Mouse (Mus musculus) G1E-ER4 (cell line): ENCODE data around the gene Bag3. TPM values are rescaled to one million over a fixed set of nuclear protein-coding genes. Genes with fewer than 3 reads are reported as not detected.

Experiments
- GATA1 ChIP-seq: IDR thresholded peaks from one replicate; pipeline ENCODE4 v1.8.0; 2012; ENCODE audit warnings: low read length, inconsistent platforms
- polyA plus RNA-seq: library from polyadenylated mRNA; stranded (reverse); fragments of >175 nt; gene quantifications from 2 replicates; pipeline ENCODE4 v1.2.3, GENCODE M21; 2012

Gene Bag3
- polyA plus RNA-seq, 1 experiment = 132 TPM

DNA sequence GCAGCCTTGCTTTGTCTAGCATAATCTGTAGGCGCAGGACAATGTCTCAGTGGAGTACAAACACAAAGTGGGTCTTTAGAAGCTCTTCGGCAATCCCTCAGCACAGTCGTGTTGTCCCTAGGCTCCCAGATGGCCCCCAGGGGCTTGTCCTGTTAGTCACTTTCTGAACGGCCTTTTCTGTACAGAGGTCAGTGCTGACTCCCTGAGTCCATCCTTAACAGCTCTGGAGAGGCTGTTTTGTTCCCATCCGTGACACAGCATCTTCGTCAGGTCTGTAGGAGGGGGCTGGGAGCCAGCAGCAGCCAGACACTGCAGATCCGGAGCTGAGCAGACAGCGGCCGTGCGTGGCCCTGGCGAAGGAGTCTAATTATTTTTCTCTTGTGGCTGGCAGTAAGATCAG is 7.6 kb downstream of the Bag3 start:
- TF ChIP-seq GATA1 = no peak

DNA sequence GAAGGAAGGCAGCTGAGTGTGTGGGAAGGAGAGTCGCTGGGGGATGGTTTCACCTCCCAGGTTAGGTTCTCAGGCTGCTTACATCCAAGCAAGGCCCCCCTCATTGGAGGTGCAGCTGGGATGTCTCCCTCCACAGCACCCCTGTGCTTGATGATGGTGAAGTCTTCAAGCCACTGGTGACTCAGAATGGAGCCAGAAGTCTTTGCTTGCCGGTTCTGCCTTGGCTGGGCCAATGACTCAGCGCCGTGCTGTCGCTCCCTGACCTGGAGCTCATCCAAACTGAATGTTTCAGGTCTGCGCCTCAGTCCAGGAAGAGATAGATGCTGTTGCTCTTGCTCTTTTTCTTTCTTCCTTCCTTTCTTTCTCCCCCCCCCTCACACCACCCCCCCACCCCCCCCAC is 8.5 kb downstream of the Bag3 start:
- no peak for TF ChIP-seq GATA1

DNA sequence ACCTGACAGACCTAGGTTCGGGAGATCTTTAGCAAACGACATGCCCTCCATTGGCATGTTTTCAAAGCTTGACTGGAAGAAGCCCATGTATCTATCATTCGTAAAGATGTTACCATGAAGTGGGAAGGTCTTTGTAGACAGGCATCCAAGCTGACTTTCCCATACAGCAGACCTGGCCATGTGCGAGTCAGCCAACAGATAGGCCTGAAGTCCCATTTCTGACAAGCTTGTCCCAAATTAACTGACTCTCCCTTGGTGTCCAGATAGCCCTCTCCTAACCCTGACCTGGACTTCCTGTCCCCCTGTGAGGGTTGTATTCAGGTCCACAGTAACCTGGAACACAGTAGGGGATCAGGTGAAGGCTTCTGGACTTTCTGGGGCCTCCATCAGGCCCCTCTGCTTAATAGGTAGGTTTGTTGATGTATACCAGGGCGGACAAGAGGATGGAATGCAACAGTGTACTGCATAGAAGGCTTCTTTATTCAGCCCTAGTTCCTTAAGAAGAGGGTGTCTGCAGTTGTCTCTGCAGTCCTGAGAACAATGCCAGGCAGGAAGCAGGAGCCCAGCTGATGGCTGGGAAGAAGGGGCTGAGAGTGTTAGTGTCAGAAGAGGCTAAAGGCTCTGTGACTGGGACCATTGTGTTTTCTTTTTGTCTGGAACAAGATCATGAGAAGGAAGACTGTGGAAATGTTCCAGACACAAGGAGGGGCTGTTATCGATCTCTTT is 9.2 kb downstream of the Bag3 start:
- TF ChIP-seq GATA1 = no peak

DNA sequence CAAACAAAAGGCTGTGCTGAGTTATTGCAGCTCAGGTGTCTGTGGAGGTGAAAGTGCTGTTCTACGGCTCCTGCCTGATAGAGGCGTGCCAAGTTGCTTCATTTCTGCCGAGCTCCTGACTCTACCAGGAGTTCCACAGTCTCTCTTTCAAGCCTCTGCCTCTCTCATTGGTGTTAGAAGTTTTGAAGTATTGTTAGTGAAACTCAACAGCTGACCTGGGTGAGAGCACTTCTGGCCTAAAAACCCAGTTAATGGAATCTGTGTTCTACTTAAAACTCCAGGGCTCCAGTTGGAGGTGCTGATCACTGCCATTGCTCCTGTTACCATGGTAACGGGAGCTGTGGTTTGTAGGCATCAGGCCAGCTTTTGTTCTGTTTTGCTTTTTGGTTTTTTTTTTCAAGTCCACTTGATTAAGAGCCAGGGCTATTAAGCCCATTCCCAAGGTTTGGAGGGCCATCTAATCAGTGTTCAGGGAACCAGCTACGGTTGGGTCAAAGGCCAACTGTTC is 11.6 kb downstream of the Bag3 start:
- TF ChIP-seq GATA1 = no peak

DNA sequence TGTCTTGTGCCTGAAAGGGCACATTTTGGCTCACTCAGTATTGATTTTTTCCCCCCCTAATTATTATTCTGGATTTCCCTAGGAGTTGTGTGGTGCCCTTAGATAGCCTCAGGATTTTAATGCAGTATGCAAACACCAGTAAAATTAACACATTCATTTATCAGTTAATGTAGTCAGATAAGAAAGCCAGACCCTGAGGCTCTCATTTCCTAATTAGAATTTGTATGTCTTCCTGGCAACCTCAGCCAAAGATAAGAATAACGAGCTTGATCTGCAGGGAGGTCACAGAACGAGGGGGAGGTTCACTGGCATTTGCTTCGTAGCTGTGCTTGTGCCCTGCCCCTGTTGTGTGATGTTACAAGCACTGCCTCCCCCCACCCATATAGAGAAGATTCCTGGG is 12.7 kb downstream of the Bag3 start:
- peak; percentile 24 for TF ChIP-seq GATA1

DNA sequence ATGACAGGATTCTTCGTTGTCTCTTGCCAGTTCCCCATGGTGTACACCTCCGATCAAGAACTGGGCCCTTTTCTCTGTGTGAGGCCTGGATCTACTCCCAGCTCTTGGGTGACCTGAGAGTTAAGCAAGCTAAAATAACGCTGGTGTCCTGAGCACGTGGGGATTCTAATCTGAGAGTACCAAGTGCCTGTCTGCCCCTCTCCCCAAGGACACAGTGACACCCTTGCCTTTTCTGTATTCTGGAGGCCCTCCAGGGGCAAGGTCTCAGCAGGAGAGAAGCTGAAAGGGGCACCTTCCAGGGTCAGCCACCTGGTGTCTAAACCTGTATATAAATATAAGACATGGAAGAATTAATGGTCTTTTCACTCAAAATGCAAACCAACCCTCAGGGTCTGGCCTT is 14.3 kb downstream of the Bag3 start:
- TF ChIP-seq GATA1 = no peak

DNA sequence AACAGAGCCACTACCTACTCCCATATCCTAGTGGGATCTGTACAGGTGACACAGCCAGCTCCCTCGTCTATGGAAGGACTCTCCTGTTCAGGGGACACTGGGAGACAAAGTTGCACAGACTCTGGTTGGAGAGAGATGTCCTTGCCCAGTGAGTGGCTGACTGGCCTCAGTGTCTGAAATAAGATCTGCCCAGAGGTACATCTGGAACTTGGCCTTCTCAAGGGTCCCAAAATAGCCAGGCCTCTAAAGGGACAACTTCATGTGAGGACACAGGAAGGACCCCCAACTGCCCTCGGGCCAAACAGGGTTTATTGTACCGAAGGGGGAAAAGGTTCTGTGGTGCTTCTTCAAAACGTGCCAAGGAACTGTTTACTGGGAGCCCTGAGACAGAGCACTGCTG is 14.8 kb downstream of the Bag3 start:
- TF ChIP-seq GATA1 = no peak

DNA sequence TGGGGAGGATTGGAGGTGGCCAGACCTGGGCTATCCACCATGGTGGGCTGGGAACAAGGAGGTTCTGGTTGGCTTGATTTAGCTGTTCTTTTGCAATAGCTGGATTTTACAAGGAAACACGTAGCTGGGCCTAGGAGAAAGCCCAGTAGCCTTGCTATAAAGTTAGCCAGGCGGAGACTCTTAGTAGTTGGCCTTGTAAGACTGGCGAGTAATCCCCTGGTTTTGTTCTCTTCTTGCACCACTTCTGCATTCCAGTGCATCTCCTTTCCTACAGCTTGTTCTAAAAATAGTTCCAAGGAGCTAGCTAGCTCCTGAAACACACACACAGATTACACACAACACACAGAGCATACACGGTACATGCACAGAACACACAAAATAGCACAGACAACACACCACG is 15.4 kb downstream of the Bag3 start:
- no peak for TF ChIP-seq GATA1

DNA sequence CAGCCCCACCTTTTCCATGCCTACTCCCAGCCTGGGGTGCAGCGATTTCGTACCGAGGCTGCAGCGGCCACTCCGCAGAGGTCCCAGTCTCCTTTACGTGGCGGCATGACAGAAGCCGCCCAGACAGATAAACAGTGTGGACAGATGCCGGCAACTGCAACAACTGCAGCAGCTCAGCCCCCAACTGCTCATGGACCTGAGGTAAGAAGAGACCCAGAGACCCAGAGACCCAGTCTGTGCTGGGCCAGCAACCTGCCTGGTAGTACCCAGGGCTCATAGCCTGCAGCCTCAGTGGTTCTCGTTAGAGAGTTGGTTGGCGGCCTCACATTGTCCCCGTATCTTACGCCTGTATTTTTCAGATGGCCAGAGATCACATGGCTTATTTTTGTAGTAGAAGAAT is 16.7 kb downstream of the Bag3 start:
- TF ChIP-seq GATA1 = no peak

DNA sequence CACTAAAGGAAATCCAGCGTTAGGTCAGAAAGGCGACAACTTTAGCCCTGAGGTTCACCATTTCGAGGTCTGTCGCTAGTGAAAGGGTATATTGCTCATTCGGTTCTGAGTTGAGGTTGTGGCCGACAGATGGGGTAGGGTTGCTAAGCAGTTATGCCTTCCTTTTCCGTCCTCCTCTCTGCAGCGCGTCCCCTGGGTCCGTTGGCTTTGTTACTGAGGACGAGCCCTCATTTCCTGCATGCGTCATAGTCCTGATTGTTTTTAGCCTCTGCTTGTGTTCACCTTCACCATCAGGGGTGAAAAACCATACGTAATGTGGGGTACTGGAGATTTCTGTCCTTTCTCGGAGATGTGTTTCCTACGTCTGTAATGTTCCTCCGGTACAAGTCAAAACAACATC is 17.3 kb downstream of the Bag3 start:
- no peak for TF ChIP-seq GATA1

DNA sequence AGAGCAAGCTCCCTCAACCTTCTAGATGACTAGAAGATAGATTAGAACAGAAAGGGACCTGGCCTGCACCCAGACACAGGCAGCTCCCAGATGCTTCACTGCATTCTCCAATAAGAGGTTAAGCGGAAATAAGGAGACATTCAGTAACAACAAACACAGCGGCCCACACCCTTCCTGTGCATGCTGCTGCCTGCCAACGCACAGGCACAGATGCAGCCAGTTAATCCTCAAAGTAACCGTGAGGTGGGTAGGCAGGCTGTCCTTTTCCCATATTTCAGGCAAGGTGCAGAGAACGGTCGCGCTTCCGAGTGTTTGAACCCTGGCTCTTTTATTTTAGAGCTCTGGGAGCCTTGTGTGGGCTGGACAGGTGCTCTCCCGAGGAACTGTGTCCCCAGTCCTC is 17.8 kb downstream of the Bag3 start:
- no peak for TF ChIP-seq GATA1

DNA sequence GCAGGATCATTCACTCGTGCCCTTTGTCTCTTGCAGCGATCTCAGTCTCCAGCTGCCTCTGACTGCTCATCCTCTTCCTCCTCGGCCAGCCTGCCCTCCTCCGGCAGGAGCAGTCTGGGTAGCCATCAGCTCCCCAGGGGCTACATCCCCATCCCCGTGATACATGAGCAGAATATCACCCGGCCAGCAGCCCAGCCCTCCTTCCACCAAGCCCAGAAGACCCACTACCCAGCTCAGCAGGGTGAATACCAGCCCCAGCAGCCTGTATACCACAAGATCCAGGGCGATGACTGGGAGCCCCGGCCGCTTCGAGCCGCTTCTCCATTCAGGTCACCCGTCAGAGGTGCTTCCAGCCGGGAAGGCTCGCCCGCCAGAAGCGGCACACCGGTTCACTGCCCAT is 18.4 kb downstream of the Bag3 start:
- TF ChIP-seq GATA1 = no peak

DNA sequence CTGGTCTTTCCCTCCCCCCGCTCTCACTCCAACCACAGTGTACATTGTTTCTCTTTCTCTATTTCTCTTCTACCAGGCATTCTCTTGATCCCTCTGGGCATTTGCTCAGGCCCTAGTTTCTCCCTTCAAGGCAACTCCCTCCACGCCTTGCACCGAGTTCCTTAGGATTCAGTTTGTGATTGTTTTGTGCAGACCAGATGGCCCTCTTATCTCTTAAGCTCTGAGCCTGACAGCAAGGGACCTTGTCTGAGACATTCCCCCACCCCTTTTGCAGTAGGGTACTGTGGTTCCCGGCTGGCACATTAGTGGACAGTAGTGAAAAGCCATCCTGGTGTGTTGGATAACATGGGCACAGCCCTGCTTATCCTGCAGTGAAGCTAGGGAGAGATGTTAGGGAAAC is 19.1 kb downstream of the Bag3 start:
- no peak for TF ChIP-seq GATA1

DNA sequence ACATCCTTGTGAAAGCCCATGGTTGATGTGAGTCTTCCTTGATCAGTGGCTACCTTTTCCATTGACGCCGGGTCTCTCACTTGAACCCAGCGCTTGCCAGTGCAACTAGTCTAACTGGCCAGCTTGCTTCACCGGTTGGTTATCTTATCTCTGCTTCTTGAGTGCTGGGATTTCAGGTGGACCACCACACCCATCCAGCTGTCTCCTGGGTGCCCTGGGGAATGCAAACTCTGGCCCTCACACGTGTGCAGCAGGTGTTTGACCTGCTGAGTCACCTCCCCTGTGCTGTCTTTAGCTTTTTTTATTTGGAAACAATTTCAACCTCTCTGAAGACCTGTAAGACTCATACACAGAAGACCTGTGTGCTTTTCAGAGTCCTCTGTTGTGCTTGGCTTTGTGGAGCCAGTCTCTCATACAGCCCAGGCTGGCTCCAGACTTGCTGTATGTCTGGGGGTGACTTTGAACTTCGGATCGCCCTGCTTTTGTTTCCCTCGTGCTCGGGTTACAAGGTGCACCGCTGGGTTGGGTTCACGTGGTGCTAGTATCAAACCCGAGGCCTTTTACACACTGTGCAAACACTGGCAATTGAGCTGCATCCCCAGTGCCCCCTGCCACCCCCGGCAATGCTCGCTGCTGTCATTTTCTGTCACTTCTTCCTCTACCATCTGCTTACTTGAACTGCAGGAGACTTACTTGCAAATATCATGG is 19.9 kb downstream of the Bag3 start:
- TF ChIP-seq GATA1 = no peak

DNA sequence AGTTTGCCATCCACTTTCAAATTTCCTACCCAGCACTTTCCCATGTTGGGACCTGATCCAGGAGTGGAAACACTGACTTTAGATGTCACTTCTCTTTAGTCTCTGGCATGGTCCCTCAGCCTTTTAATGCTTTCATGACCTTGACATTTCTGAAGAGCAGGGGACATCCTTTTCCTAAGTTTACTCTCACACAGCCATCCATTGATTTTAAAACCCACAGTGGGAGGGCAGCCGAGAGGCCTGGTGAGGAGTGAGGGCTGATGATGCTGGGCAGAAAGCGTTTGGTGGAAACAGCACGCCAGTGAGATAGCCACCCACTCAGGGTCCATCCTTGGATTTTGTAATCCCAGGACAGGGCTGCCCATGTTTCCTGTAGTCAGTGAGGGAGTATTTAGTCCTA is 20.5 kb downstream of the Bag3 start:
- TF ChIP-seq GATA1 = no peak

DNA sequence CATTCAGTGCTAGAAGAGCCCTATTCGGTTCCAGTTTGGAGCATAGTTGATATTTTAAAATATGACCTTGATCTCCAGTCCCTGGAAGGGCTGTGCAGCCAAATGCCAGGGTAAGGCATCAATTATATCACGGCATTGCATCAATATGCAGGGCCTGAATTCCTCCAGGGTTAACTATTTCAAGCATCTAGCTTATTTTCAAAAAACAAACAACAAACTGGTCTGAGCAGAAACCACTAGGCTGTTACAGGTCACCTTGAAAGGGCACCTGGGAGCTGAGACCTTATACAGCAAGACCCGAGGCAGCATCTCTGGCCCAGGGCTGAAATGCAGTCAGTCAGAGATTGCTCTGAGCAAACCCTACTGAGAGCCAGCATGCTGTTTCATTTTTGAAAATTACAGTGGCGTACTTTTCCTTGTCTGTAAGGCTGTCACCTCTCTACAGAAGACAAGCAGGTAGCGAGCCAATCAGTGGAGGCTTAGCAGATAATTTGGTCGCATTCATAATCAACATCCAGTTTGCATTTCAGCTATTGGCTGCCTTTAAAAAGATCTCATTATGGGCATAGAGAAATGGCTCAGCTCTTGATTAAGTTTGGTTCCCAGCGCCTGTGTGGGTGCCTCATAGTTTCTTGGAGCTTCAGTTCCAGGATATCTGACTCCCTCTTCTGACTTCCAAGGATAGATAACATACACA is 21.3 kb downstream of the Bag3 start:
- TF ChIP-seq GATA1 = no peak
